Mouse (Mus musculus) lung, embryonic 16.5 days (tissue): Measurements from ENCODE around the gene Zfp668. TPM values are rescaled to one million over a fixed set of nuclear protein-coding genes. Genes with fewer than 3 reads are reported as not detected.

ENCODE experiments used
- ATAC-seq: fragments of 200-750 bp; cut with Nextera tagmentation; 2 replicates; pipeline ENCODE4 v1.8.0; 2017; ENCODE audit warnings: low read depth, mild to moderate bottlenecking, moderate library complexity
- H3K27ac ChIP-seq: fragments of 300-500 bp; sonication (generic); 2 replicates; pipeline ENCODE4 v1.5.1; 2014; ENCODE audit warnings: mild to moderate bottlenecking, control low read depth, low read length
- H3K27me3 ChIP-seq: fragments of 300-500 bp; sonication (generic); 2 replicates; pipeline ENCODE4 v1.6.1; 2014; ENCODE audit warnings: low read depth, low read length, mixed read lengths; ENCODE audit not compliant: control insufficient read depth, insufficient read depth
- H3K36me3 ChIP-seq: fragments of 300-500 bp; sonication (generic); 2 replicates; pipeline ENCODE4 v1.6.1; 2014; ENCODE audit warnings: low read length; ENCODE audit not compliant: control insufficient read depth, insufficient read depth
- H3K4me1 ChIP-seq: fragments of 300-500 bp; sonication (generic); replicated peaks from 2 replicates; pipeline ENCODE4 v1.6.1; 2014; ENCODE audit warnings: low read length, mixed read lengths; ENCODE audit not compliant: control insufficient read depth, insufficient read depth
- H3K4me2 ChIP-seq: fragments of 300-500 bp; sonication (generic); 2 replicates; pipeline ENCODE4 v1.6.1; 2014; ENCODE audit warnings: low read depth, low read length, control low read depth
- H3K4me3 ChIP-seq: fragments of 300-500 bp; sonication (generic); 2 replicates; pipeline ENCODE4 v1.5.1; 2014; ENCODE audit warnings: mild to moderate bottlenecking, low read length, control low read depth
- H3K9ac ChIP-seq: fragments of 300-500 bp; sonication (generic); 2 replicates; pipeline ENCODE4 v1.6.1; 2014; ENCODE audit warnings: low read length, control low read depth
- H3K9me3 ChIP-seq: fragments of 300-500 bp; sonication (generic); 2 replicates; pipeline ENCODE4 v1.6.1; 2016; ENCODE audit warnings: low read length; ENCODE audit not compliant: control insufficient read depth
- WGBS: fragments of 180-500 bp; shearing (Covaris S2); extraction: QIAGEN DNeasy Blood & Tissue Kit; methylation state at CpG from one replicate; pipeline ENCODE4 v1.1.7; 2014; 5-methylcytosine and 5-hydroxymethylcytosine counted together
- polyA plus RNA-seq: library from polyadenylated mRNA; unstranded; fragments of >200 nt; fragmentation: Nextera tagmentation; extraction: Ambion mirVana; gene quantifications from 2 replicates; pipeline ENCODE4 v1.2.1, GENCODE M21; 2015

The Zfp668 gene
- polyA plus RNA-seq, 1 experiment from 2014 or later: 17.5 TPM

DNA sequence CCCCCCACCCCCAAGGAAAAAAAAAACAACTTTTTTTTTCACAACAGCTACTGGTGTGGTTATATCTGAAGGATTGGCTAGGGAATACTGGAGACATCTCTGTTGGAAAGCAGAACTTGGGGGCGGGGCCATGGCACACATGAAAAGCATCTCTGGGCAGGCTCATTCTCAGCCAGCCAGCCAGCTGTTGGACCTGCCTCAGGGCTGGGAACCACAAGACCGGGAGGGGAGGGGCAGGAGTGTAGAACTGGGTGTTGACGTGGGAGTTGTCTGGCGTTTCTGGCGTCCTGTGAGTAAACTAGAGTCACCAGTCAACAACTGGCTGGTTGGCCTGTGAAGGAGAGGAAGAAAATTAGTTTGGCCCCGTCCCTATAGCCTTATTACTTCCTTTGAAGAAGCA lies 9.3 kb upstream of the Zfp668 start:
- H3K9me3 ChIP-seq: no peaks in the 10 kb centered on the region
- H3K36me3 ChIP-seq: peaks cover 61% of the 10 kb centered on the region
- no peak overlapping the region for H3K4me2 ChIP-seq
- 42% methylated on average over 6 of the region's 6 CpGs for WGBS
- no peak overlapping the region for H3K9ac ChIP-seq
- H3K4me1 ChIP-seq: peaks cover 7% of the 10 kb centered on the region
- no peaks in the 10 kb centered on the region for H3K27me3 ChIP-seq
- no peak overlapping the region for H3K27ac ChIP-seq
- no peak overlapping the region for H3K4me3 ChIP-seq
- ATAC-seq: peak; percentile 69

DNA sequence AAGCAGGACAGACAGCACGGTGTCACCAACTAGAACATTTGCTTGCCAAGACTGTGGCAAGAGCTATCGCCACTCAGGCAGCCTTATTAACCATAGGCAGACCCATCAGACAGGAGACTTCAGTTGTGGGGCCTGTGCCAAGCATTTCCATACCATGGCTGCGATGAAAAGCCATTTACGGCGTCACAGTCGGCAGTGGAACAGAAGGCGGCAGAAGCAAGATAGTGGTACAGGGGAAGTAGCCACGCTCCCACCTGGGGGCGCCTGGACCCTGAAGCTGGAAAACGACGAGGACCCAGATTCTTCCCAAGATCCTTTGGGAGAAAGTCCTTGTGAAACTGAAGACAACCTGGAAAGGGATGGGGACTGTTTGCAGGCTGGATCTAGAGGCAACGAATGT lies 3.8 kb upstream of the Zfp668 start:
- no peak overlapping the region for H3K9ac ChIP-seq
- WGBS: 81% methylated on average over 12 of the region's 12 CpGs
- H3K9me3 ChIP-seq: no peaks in the 10 kb centered on the region
- H3K4me2 ChIP-seq: no peak overlapping the region
- H3K4me3 ChIP-seq: no peak overlapping the region
- H3K4me1 ChIP-seq: peaks cover 15% of the 10 kb centered on the region
- no peak for ATAC-seq
- peaks cover 52% of the 10 kb centered on the region for H3K36me3 ChIP-seq
- no peak overlapping the region for H3K27ac ChIP-seq
- no peaks in the 10 kb centered on the region for H3K27me3 ChIP-seq

DNA sequence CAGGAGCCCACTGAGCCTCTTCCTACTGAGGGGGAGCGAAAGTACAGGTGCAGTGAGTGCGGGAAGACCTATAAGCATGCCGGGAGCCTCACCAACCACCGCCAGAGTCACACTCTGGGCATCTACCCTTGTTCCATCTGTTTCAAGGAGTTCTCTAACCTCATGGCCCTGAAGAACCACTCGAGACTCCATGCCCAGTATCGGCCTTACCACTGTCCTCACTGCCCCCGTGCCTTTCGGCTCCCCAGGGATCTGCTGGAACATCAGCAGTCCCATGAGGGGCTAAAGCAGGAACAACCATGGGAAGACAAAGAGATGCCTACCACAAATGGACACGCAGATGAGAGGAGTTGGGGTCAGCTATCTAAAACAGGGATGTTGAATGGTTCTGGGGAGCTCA lies 2.7 kb upstream of the Zfp668 start:
- Histone ChIP-seq H3K9me3 (no peaks in the 10 kb centered on the region), H3K4me3 (no peak overlapping the region), H3K4me1 (peaks cover 22% of the 10 kb centered on the region), H3K4me2 (no peak overlapping the region), H3K36me3 (peaks cover 45% of the 10 kb centered on the region), H3K27me3 (no peaks in the 10 kb centered on the region), H3K27ac (no peak overlapping the region), H3K9ac (no peak overlapping the region)
- WGBS: 96% methylated on average over 9 of the region's 9 CpGs
- ATAC-seq: no peak

DNA sequence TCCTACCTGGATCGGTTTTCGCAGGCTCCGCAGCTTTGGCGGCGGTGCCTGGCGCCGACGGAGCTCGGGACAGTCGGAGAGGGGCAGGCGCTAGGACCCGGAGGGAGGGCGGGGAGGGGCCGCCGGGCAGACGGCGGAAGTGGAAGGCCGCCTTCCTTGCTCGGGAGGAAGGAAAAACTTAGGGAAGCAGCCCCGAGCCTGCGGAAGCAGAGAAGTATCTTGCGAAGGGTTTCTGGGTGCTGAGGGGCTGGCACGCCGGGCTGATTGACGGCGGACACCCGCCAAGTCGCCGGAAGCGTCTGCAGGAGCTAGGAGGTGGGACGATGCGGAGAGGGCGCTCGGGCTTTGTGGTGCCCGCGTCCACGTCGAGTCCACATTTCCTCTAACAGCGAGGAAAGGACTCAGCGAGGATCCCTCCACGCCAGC lies 574 bp downstream of the Zfp668 start, which contains the start of gene Zfp646:
Zfp646 (plus strand) TSS at position 181 of the 426 bp plus-strand sequence.
- Histone ChIP-seq H3K4me2 (peak within 1 kb of the TSS; percentile 98), H3K27me3 (no peaks in the 10 kb centered on the region), H3K9ac (peak within 1 kb of the TSS; percentile 99), H3K9me3 (no peaks in the 10 kb centered on the region), H3K4me1 (peaks cover 26% of the 10 kb centered on the region), H3K36me3 (peaks cover 25% of the 10 kb centered on the region), H3K4me3 (peak within 1 kb of the TSS; percentile 98), H3K27ac (peak within 1 kb of the TSS; percentile 99)
- ATAC-seq: peak; percentile 91
- WGBS: under 1% methylated on average over 41 of the region's 41 CpGs

DNA sequence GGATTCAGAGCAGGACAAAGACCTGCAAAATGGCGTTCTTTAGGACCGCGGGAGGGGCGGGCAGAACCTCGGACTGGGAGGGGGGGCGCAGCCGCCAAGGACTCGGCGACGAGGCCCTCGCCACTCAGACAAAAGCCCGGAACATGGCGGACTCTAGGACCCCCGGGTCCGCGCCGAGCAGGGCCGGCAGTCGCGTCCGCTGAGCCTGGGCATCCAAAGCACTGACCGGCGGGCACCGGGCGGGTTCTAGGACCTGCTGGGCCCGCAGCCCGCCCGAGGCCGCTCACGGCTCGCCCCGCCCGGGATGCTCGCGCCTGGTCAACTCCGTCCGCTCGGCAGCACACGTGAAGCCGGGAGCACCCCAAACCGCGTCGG lies 1.0 kb downstream of the Zfp668 start:
- Histone ChIP-seq H3K4me1 (peaks cover 26% of the 10 kb centered on the region), H3K4me2 (peak overlapping the region; percentile 85), H3K4me3 (peak overlapping the region; percentile 98), H3K36me3 (peaks cover 22% of the 10 kb centered on the region), H3K9ac (peak overlapping the region; percentile 99), H3K9me3 (no peaks in the 10 kb centered on the region), H3K27me3 (no peaks in the 10 kb centered on the region), H3K27ac (peak overlapping the region; percentile 99)
- ATAC-seq: peak; percentile 95
- WGBS: 0% methylated on average over 22 of the region's 43 CpGs

DNA sequence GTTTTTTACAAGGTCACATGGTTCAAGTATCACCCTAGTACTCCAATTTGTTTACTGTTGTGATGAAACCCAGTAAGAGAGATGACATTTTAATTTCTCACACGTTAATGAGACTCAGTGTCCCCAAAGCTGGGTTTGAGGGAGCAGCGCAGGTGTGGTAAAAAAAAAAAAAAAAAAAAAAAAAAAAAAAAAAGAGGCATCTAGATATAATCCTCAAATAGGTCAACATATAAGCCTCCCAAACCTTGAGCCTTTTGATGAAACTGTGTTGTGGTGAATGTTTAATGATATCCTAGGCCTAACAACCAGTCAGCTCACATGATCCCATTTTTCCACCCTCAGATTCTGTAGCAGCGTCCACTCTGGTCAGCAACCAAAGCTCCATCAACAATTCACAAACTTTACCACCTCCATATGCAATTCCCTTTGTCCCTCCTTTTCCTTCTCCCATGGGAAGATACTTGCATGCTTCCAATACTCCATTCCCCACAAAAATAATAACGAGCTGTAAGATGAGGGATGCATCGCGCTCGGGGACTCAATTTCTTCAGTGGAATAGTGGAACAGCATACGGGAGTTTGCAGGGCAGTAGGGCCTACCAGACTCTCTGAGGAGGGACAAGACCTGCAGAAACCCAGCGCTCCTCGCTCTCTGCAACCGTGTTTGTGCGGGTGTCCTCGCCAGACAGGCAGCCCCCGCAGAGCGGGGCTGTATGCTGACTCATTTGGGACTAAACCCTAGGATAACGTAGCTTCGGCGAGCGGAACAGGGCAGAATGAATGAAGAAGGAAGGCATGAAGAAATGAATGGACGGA lies 1.6 kb downstream of the Zfp668 start:
- ATAC-seq: 0 out of 2 replicates have a peak, but pooled peaks have one; percentile 11
- peak overlapping the region; percentile 98 for H3K4me3 ChIP-seq
- WGBS: 3% methylated on average over 20 of the region's 20 CpGs

DNA sequence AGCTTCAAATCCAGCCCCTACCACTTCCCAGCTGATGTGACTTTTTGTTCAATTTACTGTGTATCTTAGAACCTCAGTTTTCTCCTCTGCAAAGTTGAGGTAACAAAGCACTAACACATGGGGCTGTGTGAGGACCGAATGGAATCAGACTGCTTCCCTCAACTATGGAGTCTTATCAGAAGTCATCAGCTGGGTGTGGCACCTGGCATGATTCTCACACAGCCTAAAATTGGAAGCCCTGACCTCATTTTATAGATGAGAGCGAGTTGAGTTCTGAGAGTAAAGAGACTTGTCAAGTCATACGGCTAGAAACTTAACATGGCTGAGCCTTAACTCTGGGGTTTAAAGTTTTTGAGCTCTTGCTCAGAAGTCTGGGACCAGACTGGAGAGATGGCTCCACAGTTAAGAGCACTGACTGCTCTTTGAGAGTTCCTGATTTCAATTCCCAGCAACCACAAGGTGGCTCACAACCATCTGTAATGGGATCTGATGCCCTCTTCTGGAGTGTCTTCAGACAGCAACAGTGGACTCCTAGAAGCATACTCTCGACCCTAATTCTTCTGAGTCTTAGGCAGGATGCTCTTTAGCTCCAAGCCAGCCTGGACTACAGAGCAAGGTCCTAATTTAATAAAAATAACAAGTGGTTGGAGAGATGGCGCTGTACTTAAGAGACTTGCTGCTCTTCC lies 6.3 kb downstream of the Zfp668 start:
- no peak for ATAC-seq
- Histone ChIP-seq H3K9me3 (no peaks in the 10 kb centered on the region), H3K36me3 (peaks cover 22% of the 10 kb centered on the region), H3K27me3 (no peaks in the 10 kb centered on the region), H3K9ac (no peak overlapping the region), H3K4me1 (peaks cover 17% of the 10 kb centered on the region), H3K4me3 (no peak overlapping the region), H3K4me2 (no peak overlapping the region), H3K27ac (no peak overlapping the region)
- 80% methylated on average over 5 of the region's 5 CpGs for WGBS

More for the DNA sequence above, 1.6 kb downstream of the Zfp668 start:
- H3K4me1 ChIP-seq: peaks cover 26% of the 10 kb centered on the region
- H3K9me3 ChIP-seq: no peaks in the 10 kb centered on the region
- peak overlapping the region; percentile 85 for H3K4me2 ChIP-seq
- H3K27ac ChIP-seq: peak overlapping the region; percentile 99
- no peaks in the 10 kb centered on the region for H3K27me3 ChIP-seq
- peaks cover 18% of the 10 kb centered on the region for H3K36me3 ChIP-seq
- peak overlapping the region; percentile 99 for H3K9ac ChIP-seq

DNA sequence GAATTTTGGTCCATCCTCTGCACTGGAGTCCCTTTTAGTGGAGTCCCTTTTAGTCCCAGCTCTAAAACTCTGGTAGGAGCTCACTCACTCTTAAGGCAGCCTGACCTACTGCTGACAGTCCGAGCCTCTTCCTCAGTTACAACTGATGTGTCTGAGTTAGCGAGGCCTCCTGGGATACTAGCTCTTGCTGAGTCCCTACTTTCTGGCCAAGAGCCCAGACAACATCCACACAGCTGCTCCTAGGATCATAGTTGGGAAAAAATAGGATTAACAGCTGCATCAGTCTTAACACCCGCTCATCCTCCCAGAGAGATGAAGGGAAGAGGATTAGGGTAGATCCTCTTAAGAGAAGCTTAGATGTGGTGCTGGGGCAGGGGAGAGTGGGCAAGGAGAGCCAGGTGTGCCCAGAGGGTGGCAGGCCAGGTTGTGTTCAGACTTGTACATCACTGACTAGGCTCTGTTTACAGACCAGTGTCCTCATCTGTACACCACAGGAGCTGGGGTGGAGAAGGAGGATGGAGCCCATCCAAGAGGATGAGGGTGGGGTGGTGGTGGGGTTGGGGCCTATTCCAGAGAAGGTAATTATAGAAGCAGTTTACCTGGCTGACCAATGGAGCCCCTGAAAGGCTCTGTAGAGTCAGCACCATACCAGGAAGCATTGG lies 7.3 kb downstream of the Zfp668 start:
- H3K27ac ChIP-seq: no peak overlapping the region
- H3K27me3 ChIP-seq: no peaks in the 10 kb centered on the region

DNA sequence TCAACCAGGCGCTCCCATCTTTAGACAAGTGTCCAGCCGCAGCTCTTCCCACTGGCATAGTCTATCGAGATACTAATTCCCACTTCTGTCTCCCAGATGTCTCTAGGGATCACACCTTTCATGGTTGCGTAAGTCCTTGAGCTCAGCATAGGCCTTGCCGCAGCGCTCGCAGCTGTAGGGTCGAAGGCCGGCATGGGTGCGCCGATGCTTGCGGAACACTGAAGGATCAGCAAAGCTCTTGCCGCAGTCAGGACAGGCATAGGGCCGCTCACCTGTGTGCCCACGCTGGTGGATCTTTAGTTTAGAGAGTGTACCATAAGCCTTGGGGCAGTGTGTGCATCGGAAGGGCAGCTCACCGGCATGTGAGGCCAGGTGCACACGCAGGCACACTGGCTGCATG lies 9.0 kb downstream of the Zfp668 start:
- Histone ChIP-seq H3K27ac (no peak overlapping the region), H3K9me3 (no peaks in the 10 kb centered on the region), H3K4me1 (no peaks in the 10 kb centered on the region), H3K4me3 (no peak overlapping the region), H3K36me3 (peaks cover 24% of the 10 kb centered on the region), H3K9ac (no peak overlapping the region), H3K4me2 (no peak overlapping the region), H3K27me3 (no peaks in the 10 kb centered on the region)
- no peak for ATAC-seq
- 96% methylated on average over 18 of the region's 18 CpGs for WGBS

More for the DNA sequence above, 7.3 kb downstream of the Zfp668 start:
- H3K4me1 ChIP-seq: peaks cover 10% of the 10 kb centered on the region
- no peak overlapping the region for H3K9ac ChIP-seq
- H3K36me3 ChIP-seq: peaks cover 24% of the 10 kb centered on the region
- H3K9me3 ChIP-seq: no peaks in the 10 kb centered on the region
- ATAC-seq: peak; percentile 61; the same call in 1 of the 2 replicates
- H3K4me3 ChIP-seq: no peak overlapping the region
- H3K4me2 ChIP-seq: no peak overlapping the region
- 54% methylated on average over 3 of the region's 3 CpGs for WGBS
